Mouse (Mus musculus) liver, postnatal 0 days (tissue): Measurements from ENCODE around the gene Sdr9c7.

Experiments used
- CTCF ChIP-seq: sonication (generic); IDR thresholded peaks from 2 replicates; pipeline ENCODE4 v1.5.1; 2016; ENCODE audit warnings: antibody characterized with exemption, low read depth
- EP300 ChIP-seq: IDR thresholded peaks from 2 replicates; pipeline ENCODE4 v1.6.1; 2016; ENCODE audit warnings: antibody characterized with exemption, low read depth, mild to moderate bottlenecking

DNA sequence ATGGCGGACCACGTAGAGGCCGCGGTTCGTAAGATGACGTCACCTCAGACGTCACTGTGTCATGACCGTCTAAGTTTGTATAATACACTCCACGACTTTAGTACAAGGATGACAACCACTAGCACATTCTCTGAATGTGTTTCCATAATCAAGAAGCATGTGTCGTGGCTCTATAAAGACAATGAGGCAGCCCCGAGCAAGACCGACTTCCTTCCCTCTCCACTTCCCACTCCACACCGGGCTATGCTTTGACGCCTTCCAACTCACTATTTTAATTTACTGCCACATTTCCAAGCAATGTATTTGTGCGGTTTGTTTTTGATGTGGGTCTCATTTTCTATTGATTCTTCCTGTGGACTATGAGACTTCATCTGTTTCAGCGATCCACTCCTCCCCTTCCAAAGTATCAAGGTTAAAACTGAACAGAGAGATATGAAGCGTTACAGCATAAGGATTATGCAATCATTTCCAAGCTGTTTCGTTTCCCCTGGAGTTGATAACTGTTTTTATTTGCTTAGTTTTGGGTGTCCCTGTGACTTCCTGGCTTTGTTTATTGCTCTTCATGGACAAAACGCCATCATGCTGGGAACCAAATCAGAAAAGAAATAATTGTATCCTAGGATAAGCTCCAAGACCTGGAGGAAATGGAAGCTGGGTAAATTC lies 38.6 kb downstream of the Sdr9c7 start:
- no peak for TF ChIP-seq CTCF
- peak; percentile 83 for TF ChIP-seq EP300
